Mouse (Mus musculus) liver, postnatal 0 days (tissue): ENCODE results near the gene Fbxo41.

Experiments
- CTCF ChIP-seq: sonication (generic); IDR thresholded peaks from 2 replicates; pipeline ENCODE4 v1.5.1; 2016; ENCODE audit warnings: antibody characterized with exemption, low read depth
- EP300 ChIP-seq: IDR thresholded peaks from 2 replicates; pipeline ENCODE4 v1.6.1; 2016; ENCODE audit warnings: antibody characterized with exemption, low read depth, mild to moderate bottlenecking

DNA sequence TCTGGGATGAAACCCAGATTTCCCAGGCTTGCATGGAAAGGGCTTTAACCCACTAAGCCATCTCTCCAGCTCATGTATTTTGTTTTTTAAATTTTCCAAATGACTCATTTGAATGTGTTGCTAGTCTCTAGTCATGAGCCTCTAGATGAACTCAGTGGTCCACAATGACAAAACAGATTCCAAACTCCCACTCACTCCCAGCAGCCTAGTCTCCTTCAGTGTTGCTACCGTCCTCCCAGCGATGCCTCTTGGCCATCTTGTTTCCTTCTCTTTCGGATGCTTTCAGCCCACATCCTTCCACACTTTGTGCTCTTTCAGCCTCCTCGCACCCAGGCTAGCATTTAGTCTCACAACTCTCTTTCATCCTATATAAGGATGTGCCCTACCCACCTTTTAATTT is 12.5 kb downstream of the Fbxo41 start:
- TF ChIP-seq CTCF, result no peak
- no peak for TF ChIP-seq EP300
